Mouse (Mus musculus): ENCODE measurements around the gene Pop4.

- TF ChIP-seq HCFC1 (IDR thresholded peaks at IDR 0.05; ENCODE audit: borderline replicate concordance, insufficient read depth, low read length): no peak
- TF ChIP-seq CHD2 (IDR thresholded peaks at IDR 0.05; ENCODE audit: low read depth, low read length): no peak
- TF ChIP-seq MAFK (IDR thresholded peaks at IDR 0.05; ENCODE audit: insufficient read depth, low read depth, low read length): no peak
- no peak for TF ChIP-seq ZNF384 (IDR thresholded peaks at IDR 0.05; ENCODE audit: low read depth, low read length)
These were observed 42.9 kb downstream of the Pop4 start for GRCm38 (mm10) chr7:38228329-38228728.

All from ES-E14 (cell line).